Mouse (Mus musculus) inflammation-experienced regulatory T-cells, adult 6 months (primary cell): ENCODE measurements around the gene Hat1. TPM values are rescaled to one million over a fixed set of nuclear protein-coding genes. Genes with fewer than 3 reads are reported as not detected.

ENCODE experiments used
- ATAC-seq: one replicate; pipeline ENCODE4 v1.8.0; 2017
- polyA plus RNA-seq, 3 experiments: library from polyadenylated mRNA; unstranded; fragments of 100-300 nt; shearing (Covaris generic); gene quantifications; one replicate each; pipeline ENCODE4 v1.2.1; 2017

Hat1 gene
- polyA plus RNA-seq, 3 experiments from 2014 or later: 58.6 to 102 (median 76.9) TPM

- ATAC-seq: no peak
Measured at GRCm38 (mm10) chr2:71466103-71466502, 77.3 kb downstream of the Hat1 start.

DNA sequence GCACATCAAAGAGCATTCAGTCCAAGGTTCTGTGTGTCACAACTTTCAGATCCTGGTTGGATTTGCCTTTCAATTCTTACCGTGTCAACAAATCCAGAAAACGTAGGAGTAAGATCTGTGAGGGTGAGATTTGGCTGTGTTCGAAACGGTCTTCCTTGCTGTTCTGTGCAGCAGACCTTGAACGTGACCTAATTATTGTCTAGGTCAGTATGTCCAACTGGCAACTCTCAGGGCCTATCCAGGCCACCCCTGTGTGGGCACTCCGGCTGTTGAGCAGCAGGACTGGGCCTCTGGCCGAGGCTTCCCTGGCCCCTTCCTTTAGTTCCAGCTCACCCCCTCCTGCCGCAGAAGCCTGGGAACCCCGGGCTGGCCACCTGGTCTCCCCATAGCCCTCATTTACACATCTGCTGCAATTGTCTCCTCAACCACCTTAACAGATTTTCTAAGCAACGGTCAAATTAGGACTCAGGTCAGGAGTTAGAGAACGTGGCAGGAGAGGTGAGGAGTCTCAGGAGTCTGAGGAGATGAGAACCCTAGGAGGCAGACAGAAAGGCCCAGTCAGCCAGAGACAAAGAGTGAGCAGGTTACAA lies 78.2 kb downstream of the Hat1 start:
- no peak for ATAC-seq

DNA sequence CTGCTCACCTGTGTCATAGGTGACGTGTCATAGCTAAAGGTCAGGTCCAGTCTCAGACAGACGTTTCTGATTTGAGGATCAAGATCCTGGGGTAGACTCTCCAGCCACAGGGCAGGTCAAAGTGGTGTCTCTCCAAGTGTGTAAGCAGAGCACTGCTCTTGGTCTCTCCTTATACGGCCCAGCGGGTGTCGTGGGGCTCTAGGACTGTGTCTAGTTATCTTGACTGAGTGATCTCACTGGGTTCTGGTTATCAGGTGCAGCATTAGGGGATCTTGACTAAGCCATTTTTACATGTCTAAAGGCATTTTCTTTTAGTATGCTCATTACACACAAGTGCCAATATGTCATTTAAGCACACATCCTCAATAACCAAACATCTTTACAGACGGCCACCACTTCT lies 82.3 kb downstream of the Hat1 start:
- ATAC-seq: no peak

DNA sequence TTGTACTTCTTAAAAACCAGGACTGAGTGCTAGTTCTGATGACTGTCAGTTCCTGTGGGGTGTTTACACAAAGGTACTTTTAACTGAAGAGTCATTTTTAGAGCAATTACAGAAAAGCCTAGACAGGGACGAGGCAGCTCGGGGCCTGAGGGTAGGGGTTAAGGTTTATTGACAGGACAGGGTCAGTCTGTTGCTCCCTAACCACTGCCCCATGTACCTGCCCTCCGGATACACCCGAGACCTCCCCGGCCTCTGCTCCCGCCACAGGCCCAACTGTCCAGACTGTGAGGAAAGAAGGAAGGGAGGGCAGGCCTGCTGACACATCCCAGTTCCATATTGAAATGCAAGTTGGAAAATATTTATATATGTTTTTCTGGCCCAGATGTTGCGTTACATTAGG lies 85.1 kb downstream of the Hat1 start:
- ATAC-seq: no peak

DNA sequence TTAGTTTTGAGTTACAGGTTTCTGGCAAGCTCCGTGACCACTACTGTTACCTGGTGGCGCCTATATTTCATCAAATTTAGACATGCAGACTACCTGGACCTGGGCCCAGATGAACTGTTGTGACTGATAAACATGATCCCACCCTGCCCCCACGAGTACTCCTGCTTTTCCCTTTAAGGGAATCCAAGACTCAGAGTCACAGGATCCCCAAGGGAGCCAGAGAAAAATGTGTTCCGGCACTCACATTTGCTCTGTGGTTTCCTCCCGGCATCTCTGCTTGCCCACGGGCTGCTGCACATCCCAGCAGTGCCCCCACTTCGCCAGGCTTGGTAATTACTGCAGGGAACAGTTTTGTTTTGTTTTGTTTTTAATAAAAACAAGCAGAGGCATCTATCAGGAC lies 85.6 kb downstream of the Hat1 start:
- no peak for ATAC-seq

DNA sequence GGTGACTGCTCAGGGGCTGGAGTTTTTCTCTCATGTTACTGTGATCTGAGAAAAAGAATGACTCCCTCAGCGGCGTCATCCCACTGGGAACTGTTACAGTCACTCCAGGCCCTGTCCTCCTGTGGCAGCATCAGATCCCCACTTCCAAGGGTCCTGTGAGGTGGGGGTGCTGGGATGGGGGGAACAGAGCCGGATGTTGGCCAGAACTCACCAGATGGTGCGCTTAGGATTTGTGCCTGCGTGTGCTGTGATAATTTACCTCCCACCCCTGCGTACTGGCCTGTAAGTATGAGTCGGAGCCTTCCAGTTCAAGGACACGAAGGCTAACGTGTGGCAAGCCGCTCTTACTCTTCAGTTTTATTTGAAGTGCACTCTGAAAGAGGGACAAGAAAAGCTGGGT lies 86.6 kb downstream of the Hat1 start:
- no peak for ATAC-seq

GRCm38 (mm10) chr2:71475760-71476159 lies 87.0 kb downstream of the Hat1 start:
- no peak for ATAC-seq

- ATAC-seq: no peak
Measured at GRCm38 (mm10) chr2:71477787-71478186, 89.0 kb downstream of the Hat1 start.

GRCm38 (mm10) chr2:71479917-71480316 lies 91.2 kb downstream of the Hat1 start:
- no peak for ATAC-seq

DNA sequence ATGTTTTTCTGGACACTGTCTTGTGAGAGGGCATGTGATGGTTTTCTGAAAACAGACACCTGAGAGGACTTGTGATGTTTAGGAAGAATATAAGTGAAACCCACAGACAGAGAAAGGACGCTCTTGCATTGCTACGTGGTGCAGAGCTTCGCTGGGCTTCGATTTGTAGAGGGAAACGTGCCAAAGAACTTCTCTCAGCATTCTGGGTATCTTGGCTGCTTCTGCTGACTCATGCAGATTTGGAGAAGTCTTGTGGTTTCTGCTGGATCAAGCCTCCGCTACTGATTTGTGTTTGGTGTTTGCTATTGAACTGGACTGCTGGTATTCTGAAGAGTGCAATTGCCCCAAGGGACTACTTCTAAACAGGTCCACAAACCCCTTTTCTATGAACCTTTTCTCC lies 93.1 kb downstream of the Hat1 start:
- ATAC-seq: no peak

GRCm38 (mm10) chr2:71483046-71483716 lies 94.4 kb downstream of the Hat1 start:
- ATAC-seq: no peak

- ATAC-seq: no peak
Measured at GRCm38 (mm10) chr2:71483717-71484066, 94.9 kb downstream of the Hat1 start.

Other genes starting within 250 kb of the Hat1 start
- 100 to 1,000 TPM in 1 of 3 experiments, 10 to 100 TPM in 2; 83.0 to 106 (median 86.7) TPM for gene Dync1i2, start 177.3 kb upstream of the Hat1 start, polyA plus RNA-seq
- gene Slc25a12, start 21.2 kb upstream of the Hat1 start, polyA plus RNA-seq: 10 to 100 TPM; 63.3 to 80.6 (median 68.3) TPM
- 10 to 100 TPM; 10.1 to 38.0 (median 27.6) TPM for gene Metap1d, start 64.3 kb downstream of the Hat1 start, polyA plus RNA-seq
- not detected for gene Dlx1, start 139.2 kb downstream of the Hat1 start, polyA plus RNA-seq
- not detected for gene Dlx2, start 157.8 kb downstream of the Hat1 start, polyA plus RNA-seq